Mouse (Mus musculus) embryo, embryonic 9.5 days (tissue): ENCODE measurements around the gene Rin2.
A peak's percentile ranks its signal among the peaks of the same experiment; 100 is the strongest.

Experiments
- DNase-seq: peaks from one replicate; pipeline ENCODE4 v3.0.0-alpha.2; 2017; ENCODE audit errors: extremely low spot score

Rin2 gene

DNA sequence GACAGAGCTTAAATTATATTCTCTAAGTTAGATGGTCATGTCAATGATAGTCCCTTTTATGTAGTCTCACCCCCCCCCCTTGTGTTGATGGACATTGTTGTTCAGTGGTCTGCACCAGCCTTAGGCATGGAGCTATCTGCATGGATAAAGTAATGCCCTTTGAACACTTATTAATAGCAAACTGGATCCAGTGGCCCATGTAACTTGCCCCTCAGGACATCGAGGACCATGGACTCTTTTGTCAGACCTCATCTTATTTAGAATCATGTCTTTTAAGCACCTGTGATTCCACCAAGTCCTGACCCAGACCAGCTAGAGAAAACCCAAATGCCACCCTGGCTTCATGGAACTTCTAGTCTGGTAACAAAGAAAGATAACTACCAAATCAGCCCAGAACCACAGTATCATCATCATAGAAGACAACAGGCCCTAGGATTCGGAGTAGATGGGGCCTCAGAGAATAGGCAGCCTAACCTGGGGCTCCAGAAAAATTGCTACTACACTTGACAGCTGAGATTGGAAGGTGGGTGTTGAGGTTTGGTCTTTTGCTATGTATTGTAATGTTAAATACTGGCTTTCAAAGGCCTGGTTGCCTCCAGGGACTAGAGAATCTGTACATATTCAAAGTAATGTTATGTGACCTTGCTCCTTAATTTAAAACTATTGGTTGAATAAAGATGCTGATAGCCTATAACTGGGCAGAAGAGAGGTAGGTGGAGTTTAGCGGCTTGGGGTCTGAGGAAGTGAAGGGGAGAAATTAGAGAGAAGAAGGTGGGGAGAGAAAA, 113.7 kb downstream of the Rin2 start:
- no peak for DNase-seq

DNA sequence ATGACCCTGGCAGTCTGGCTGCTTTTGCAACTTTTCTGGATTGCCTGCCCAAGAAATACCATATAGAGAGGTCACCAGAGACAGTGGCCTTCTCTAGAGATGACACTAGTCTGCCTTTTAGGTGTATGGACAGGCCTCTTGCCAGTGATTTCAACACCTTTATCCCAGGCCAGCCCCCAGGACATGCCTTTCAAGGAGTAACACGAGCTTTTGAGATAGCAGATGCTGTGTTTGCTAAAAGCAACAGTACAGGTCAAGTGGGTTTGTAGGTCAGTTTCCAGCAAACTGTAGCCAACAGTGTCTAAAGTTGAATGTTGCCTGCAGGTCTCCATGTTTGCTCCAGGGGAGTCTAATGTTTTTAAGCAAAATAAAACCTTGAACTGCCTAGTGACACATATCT, 118.7 kb downstream of the Rin2 start:
- DNase-seq: no peak

DNA sequence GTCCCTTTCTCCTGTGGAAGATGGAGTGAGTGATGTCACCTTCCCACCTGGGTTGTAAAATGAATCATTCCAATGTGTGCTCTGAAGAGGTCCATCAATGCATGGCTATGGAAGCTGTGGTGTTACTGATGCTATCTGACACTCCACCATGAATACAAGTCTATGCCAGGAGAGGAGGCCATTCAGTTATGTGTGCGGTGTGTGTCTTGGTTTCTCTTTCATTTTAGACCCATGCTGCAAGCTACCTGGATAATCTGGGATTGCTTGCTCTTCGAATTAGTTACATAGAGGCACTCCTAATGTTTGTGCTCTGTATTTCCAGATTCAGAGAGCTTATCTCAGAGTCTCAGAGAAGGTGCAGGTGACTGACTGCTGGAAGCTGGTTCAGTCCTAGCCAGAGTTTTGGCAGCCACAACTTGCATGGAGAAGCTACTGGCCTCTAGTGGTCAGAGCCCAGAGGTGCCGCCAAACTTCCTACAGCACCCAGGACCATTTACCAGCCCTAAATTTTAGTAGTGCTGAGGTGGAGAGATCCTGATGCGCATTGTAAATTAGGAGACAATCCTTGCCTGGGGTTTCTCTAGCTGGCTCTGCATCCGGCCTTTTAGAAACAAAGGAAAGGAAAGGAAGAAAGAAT, 119.4 kb downstream of the Rin2 start:
- DNase-seq: peak; percentile 39

DNA sequence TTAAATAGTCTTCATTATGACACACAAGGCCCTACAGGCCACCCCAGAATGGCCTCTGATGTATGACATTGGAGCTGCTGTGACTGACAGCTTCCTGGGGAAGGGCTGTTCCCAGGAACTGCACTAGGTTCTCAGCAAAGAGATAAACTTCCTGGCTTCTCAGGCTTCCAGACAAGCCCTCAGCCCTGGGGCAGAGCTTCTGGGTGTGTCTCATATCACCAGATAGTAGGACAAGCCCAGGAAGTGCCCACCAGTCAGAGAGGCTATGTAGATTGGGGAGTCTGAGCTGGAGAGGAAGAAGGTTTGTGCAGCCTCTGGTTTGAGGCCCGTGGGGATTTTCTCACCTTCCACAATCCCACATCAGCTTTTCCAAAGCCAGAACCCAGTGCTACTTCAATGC, 122.8 kb downstream of the Rin2 start:
- DNase-seq: no peak

DNA sequence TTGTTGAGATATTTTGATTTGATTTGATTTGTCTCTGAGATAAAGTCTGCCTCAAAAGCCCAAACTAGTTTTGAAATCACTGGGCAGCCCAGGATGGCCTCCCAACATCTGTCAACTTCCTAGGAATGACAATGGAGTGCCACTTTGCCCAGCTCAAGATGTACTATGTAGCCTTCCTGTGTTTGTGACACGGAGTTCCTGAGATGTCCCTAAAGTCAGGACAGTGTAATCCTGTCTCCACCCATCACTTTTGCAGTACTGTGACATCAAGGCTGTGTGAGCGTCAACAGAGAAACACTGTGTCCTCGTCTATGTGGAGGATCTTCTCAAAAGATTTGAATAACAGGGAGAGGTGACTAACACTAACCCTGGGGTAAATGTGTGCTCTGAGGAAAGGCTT, 123.9 kb downstream of the Rin2 start:
- DNase-seq: no peak

- no peak for DNase-seq
Observed at GRCm38 (mm10) chr2:145801322-145802052, 126.5 kb downstream of the Rin2 start.

DNA sequence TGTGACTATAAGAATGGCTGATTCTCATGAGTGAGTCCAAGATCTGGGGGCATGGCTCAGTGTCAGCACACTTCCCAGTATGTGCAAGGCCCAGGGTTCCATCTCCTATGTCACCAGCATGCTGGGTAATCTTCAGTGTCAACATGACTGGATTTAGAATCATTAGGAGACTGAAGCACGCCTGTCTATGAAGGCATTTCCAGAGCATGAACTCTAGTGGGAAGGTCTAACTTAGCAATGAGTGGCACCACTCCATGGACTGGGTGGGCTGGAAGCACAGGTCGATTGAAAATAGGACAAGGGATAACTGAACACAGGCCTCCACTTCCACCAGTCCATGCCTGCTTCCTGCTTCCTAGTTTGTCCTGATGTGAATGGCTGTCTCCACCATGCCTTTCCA, 127.6 kb downstream of the Rin2 start:
- no peak for DNase-seq

GRCm38 (mm10) chr2:145803822-145804342, 128.9 kb downstream of the Rin2 start:
- DNase-seq: no peak

- DNase-seq: no peak
Observed at GRCm38 (mm10) chr2:145804524-145804923, 129.5 kb downstream of the Rin2 start.

DNA sequence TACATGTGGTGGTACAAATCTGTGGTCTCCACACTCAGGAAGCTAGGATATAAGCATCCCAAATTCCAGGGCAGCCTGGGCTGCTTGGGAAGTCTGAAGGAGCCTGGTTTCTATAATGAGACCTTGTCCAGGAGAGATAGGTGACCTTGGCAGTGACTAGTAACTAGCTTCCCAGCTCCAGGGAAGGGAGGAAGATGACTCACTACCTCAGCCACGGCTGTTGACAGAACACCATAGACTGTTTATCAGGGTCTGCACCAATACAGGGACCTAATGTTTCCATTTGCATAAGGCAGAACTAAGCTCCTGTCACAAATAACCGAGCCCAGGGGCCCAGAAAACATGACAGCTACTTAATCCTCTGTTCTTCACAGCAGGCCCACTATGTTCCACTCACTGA, 132.3 kb downstream of the Rin2 start:
- no peak for DNase-seq

- no peak for DNase-seq
Observed at GRCm38 (mm10) chr2:145808251-145808650, 133.2 kb downstream of the Rin2 start.

- DNase-seq: no peak
Observed at GRCm38 (mm10) chr2:145808667-145809066, 133.7 kb downstream of the Rin2 start.

DNA sequence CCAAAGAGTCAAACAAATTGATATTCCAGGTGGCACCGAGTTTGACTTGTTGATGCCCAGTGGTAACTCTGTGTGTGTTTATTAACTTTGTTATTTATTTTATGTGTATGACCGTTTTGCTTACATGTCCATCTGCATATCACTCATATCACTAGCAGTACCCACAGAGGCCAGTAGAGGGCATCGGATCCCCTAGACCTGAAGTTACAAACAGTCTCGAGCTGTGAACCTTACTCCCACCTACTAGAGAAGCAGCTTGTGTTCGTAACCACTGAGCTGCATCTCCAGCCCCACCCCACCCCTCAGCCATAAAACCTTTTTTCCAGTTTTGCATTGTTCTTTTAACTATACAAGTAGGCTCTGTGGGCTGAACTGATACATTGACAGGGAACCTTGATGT, 135.7 kb downstream of the Rin2 start:
- peak; percentile 29 for DNase-seq

GRCm38 (mm10) chr2:145812818-145813217, 137.8 kb downstream of the Rin2 start:
- DNase-seq: no peak

DNA sequence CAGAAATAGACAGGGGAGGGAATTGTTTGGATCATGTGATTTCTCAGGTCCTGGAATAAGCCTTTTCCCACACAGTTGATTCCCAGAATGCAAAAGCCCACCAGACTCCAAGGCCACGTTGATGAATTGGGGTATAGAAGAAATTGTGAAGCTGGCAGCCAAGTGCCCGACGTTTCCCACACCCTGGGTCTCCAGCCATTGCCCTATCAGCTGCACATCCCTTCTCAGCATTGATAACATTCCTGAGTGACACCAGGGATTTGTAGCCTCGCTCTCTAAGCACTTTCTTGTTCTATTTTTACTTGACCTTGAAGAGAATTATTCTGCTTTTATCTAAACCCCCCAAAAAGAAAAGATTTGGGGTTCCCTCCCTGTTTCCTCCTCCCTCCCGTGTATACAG, 142.2 kb downstream of the Rin2 start:
- no peak for DNase-seq

- no peak for DNase-seq
Observed at GRCm38 (mm10) chr2:145822013-145822782, 147.2 kb downstream of the Rin2 start.

DNA sequence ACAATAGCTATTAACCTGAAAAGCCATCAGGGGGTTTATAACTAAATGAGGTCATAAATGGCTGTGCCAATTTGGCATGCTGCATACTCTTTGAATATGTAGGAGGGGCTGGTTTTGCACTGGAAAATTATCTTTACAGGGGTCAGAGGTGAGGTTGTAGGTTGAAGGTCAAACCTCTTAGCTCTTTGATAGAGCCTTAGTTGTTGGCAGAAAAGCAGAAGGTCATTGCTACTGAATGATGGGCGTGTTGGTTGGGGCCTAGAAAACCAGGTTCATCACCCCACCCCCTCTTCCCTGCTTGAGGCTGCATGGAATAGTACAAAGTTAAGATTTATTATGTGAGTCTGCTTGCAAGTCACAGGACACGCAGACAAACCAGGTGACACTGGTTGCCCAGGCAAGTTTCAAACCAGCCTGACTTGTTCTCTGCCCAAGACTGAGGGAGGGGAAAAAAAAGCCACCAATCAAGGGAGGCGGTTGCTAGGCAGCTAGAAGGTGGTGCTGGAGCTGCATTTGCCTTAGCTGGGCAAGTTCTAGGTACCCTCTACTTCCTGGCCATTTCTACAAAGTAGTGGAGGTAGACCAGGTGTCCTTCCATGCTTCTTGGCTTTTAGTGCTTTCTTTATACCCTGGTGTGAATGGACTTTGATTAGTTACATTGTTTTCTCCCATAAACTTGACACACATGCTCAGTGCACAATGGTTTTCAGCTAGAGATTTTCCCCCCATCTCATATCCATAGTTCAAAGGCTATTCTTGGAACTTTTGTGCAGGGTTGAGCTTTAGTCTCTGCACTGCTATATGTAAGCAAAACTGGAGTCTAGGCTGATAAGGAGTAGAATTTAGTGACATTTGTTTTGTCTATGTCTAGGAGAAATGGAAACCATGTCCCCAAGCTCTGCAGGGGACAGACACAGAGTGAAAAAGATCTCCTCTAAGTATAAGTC, 148.0 kb downstream of the Rin2 start:
- peak; percentile 27 for DNase-seq

DNA sequence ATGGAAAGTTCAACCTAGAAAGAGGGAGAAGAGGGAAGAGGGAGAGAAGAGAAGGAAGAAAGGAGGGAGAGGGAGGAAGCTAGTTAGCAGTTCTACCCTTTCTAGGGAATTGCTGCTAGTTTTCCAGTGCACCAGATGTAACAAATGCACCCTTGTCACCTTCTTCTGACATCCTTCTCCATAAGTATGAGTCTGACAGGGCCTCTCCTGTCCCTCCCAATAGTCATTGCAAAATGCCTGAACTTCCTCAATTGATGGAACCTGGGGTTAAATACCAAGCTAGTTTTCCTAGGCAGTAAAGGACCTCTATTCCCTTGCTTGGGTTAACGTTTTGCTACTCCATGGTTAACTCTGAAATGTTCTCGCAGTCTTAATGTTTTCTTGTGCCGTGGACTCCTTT, 149.7 kb downstream of the Rin2 start:
- no peak for DNase-seq

- no peak for DNase-seq
Observed at GRCm38 (mm10) chr2:145825221-145825620, 150.2 kb downstream of the Rin2 start.

- no peak for DNase-seq
Observed at GRCm38 (mm10) chr2:145827930-145828329, 152.9 kb downstream of the Rin2 start.

- DNase-seq: no peak
Observed at GRCm38 (mm10) chr2:145828603-145829002, 153.6 kb downstream of the Rin2 start.
